Mouse (Mus musculus): ENCODE data around the gene Cpsf4.
"Not testable (repeated sequence)": the region's sequence is repeated elsewhere in the genome, so short reads cannot be mapped to it uniquely, and the experiment has no call there.

Gene Cpsf4

GRCm38 (mm10) chr5:145178461-145178980 is 11.5 kb downstream of the Cpsf4 start:
- no peak for DNase-seq (ENCODE audit: inconsistent age in 2 of 2, low spot score in 1 of 2)

- no peak for DNase-seq (ENCODE audit: inconsistent age in 2 of 2, low spot score in 1 of 2)
These were observed 18.2 kb downstream of the Cpsf4 start for GRCm38 (mm10) chr5:145185244-145185643.

- no peak for DNase-seq (ENCODE audit: inconsistent age in 2 of 2, low spot score in 1 of 2)
These were observed 22.4 kb downstream of the Cpsf4 start for GRCm38 (mm10) chr5:145189416-145189815.

GRCm38 (mm10) chr5:145190373-145190772 is 23.4 kb downstream of the Cpsf4 start:
- DNase-seq (ENCODE audit: inconsistent age in 2 of 2, low spot score in 1 of 2), result peak in 1 of 2 experiments; percentile 52

GRCm38 (mm10) chr5:145190875-145191798 is 24.1 kb downstream of the Cpsf4 start:
- DNase-seq (ENCODE audit: inconsistent age in 2 of 2, low spot score in 1 of 2), result peak; percentile 92 to 97

GRCm38 (mm10) chr5:145191962-145192361 is 24.9 kb downstream of the Cpsf4 start, which contains the start of gene Atp5j2:
Atp5j2 (minus strand) TSS chr5:145192062.
- DNase-seq (ENCODE audit: inconsistent age in 2 of 2, low spot score in 1 of 2), result no peak

- DNase-seq (ENCODE audit: inconsistent age in 2 of 2, low spot score in 1 of 2), result no peak
These were observed 33.4 kb downstream of the Cpsf4 start for GRCm38 (mm10) chr5:145200387-145200786.

- DNase-seq (ENCODE audit: inconsistent age in 2 of 2, low spot score in 1 of 2), result peak; percentile 79 to 90
These were observed 34.4 kb downstream of the Cpsf4 start, which contains the start of gene Zkscan14 for GRCm38 (mm10) chr5:145201321-145201991. Zkscan14 (minus strand) TSS chr5:145201868.

GRCm38 (mm10) chr5:145202446-145202845 is 35.4 kb downstream of the Cpsf4 start:
- DNase-seq (ENCODE audit: inconsistent age in 2 of 2, low spot score in 1 of 2), result no peak

- DNase-seq (ENCODE audit: inconsistent age in 2 of 2, low spot score in 1 of 2), result peak; percentile 99
These were observed 37.1 kb downstream of the Cpsf4 start, which contains the start of gene Zkscan5 for GRCm38 (mm10) chr5:145203936-145204691. Zkscan5 (plus strand) TSS chr5:145204562.

GRCm38 (mm10) chr5:145205041-145205440 is 38.0 kb downstream of the Cpsf4 start:
- peak in 1 of 2 experiments; percentile 68 for DNase-seq (ENCODE audit: inconsistent age in 2 of 2, low spot score in 1 of 2)

GRCm38 (mm10) chr5:145207385-145207784 is 40.4 kb downstream of the Cpsf4 start:
- DNase-seq (ENCODE audit: inconsistent age in 2 of 2, low spot score in 1 of 2), result no peak

- DNase-seq (ENCODE audit: inconsistent age in 2 of 2, low spot score in 1 of 2), result no peak
These were observed 40.9 kb downstream of the Cpsf4 start for GRCm38 (mm10) chr5:145207954-145208353.

- not testable (repeated sequence) for DNase-seq (ENCODE audit: inconsistent age in 2 of 2, low spot score in 1 of 2)
These were observed 41.4 kb downstream of the Cpsf4 start for GRCm38 (mm10) chr5:145208391-145208790.

GRCm38 (mm10) chr5:145211340-145211739 is 44.3 kb downstream of the Cpsf4 start:
- no peak for DNase-seq (ENCODE audit: inconsistent age in 2 of 2, low spot score in 1 of 2)

- DNase-seq (ENCODE audit: inconsistent age in 2 of 2, low spot score in 1 of 2), result no peak
These were observed 45.2 kb downstream of the Cpsf4 start for GRCm38 (mm10) chr5:145212216-145212615.

GRCm38 (mm10) chr5:145213505-145213904 is 46.5 kb downstream of the Cpsf4 start:
- DNase-seq (ENCODE audit: inconsistent age in 2 of 2, low spot score in 1 of 2), result no peak

- peak in 1 of 2 experiments; percentile 72 for DNase-seq (ENCODE audit: inconsistent age in 2 of 2, low spot score in 1 of 2)
These were observed 47.7 kb downstream of the Cpsf4 start for GRCm38 (mm10) chr5:145214679-145215078.

GRCm38 (mm10) chr5:145217746-145218145 is 50.7 kb downstream of the Cpsf4 start:
- no peak for DNase-seq (ENCODE audit: inconsistent age in 2 of 2, low spot score in 1 of 2)

GRCm38 (mm10) chr5:145218206-145218605 is 51.2 kb downstream of the Cpsf4 start:
- DNase-seq (ENCODE audit: inconsistent age in 2 of 2, low spot score in 1 of 2), result no peak

- DNase-seq (ENCODE audit: inconsistent age in 2 of 2, low spot score in 1 of 2), result no peak
These were observed 51.7 kb downstream of the Cpsf4 start for GRCm38 (mm10) chr5:145218671-145219070.

Measured in adrenal gland, adult (tissue).